Mouse (Mus musculus) embryonic facial prominence, embryonic 13.5 days (tissue): ENCODE results near the gene Pms2. TPM values are rescaled to one million over a fixed set of nuclear protein-coding genes. Genes with fewer than 3 reads are reported as not detected.

ENCODE experiments used
- ATAC-seq: fragments of 200-750 bp; cut with Nextera tagmentation; 2 replicates; pipeline ENCODE4 v1.8.0; 2017; ENCODE audit warnings: low read depth; ENCODE audit not compliant: insufficient number of reproducible peaks, insufficient read depth, low FRiP score, low TSS enrichment
- H3K27ac ChIP-seq: fragments of 300-500 bp; sonication (generic); 2 replicates; pipeline ENCODE4 v1.5.1; 2015; ENCODE audit warnings: moderate library complexity, mild to moderate bottlenecking, inconsistent platforms
- H3K27me3 ChIP-seq: fragments of 300-500 bp; sonication (generic); 2 replicates; pipeline ENCODE4 v1.6.1; 2015; ENCODE audit warnings: mild to moderate bottlenecking, inconsistent platforms
- H3K36me3 ChIP-seq: fragments of 300-500 bp; sonication (generic); 2 replicates; pipeline ENCODE4 v1.6.1; 2015; ENCODE audit warnings: mild to moderate bottlenecking, inconsistent platforms
- H3K4me1 ChIP-seq: fragments of 300-500 bp; sonication (generic); 2 replicates; pipeline ENCODE4 v1.6.1; 2015; ENCODE audit warnings: inconsistent platforms
- H3K4me2 ChIP-seq: fragments of 300-500 bp; sonication (generic); 2 replicates; pipeline ENCODE4 v1.6.1; 2015; ENCODE audit warnings: moderate library complexity, mild to moderate bottlenecking, inconsistent platforms
- H3K4me3 ChIP-seq: fragments of 300-500 bp; sonication (generic); 2 replicates; pipeline ENCODE4 v1.5.1; 2015; ENCODE audit warnings: mild to moderate bottlenecking, inconsistent platforms
- H3K9ac ChIP-seq: fragments of 300-500 bp; sonication (generic); 2 replicates; pipeline ENCODE4 v1.6.1; 2015; ENCODE audit warnings: mild to moderate bottlenecking, inconsistent platforms
- H3K9me3 ChIP-seq: fragments of 300-500 bp; sonication (generic); 2 replicates; pipeline ENCODE4 v1.6.1; 2016; ENCODE audit warnings: inconsistent platforms
- WGBS: fragments of 180-500 bp; shearing (Covaris S2); methylation state at CpG from one replicate; pipeline ENCODE4 v1.1.7; 2015; ENCODE audit warnings: mixed read lengths; 5-methylcytosine and 5-hydroxymethylcytosine counted together
- polyA plus RNA-seq: library from polyadenylated mRNA; unstranded; fragments of >200 nt; fragmentation: Nextera tagmentation; extraction: Ambion mirVana; gene quantifications from 2 replicates; pipeline ENCODE4 v1.2.1, GENCODE M21; 2015

The Pms2 gene
- polyA plus RNA-seq, 1 experiment from 2014 or later, result 33.0 TPM

DNA sequence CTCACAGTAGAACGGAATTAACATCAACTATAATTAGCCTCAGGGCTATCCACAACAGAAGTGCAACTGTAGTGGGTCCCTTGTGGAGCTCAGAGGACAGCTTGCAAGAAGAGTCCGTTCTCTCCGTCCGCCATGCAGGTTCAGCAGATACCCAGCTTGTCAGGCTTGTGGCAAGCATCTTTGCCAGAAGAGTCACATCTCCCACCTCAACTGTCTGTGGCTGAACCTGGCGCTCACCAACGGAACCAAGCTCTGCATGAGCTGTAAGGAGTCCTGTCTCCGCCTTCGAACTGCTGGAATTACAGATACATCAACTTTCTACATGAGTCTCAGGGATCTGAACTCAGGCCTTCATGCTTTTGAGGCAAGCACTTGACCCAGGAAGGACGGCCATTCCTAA is 26.4 kb downstream of the Pms2 start:
- H3K9me3 ChIP-seq, result peaks cover 3% of the 10 kb centered on the region; the same call in 1 of the 2 replicates
- WGBS, result 80% methylated on average over 9 of the region's 9 CpGs
- no peaks in the 10 kb centered on the region for H3K27me3 ChIP-seq
- no peak for ATAC-seq
- no peak overlapping the region for H3K9ac ChIP-seq
- peaks cover 9% of the 10 kb centered on the region for H3K36me3 ChIP-seq
- H3K4me1 ChIP-seq, result peaks cover 7% of the 10 kb centered on the region; the same call in 1 of the 2 replicates
- H3K27ac ChIP-seq, result no peak overlapping the region
- no peak overlapping the region for H3K4me2 ChIP-seq
- no peak overlapping the region for H3K4me3 ChIP-seq

DNA sequence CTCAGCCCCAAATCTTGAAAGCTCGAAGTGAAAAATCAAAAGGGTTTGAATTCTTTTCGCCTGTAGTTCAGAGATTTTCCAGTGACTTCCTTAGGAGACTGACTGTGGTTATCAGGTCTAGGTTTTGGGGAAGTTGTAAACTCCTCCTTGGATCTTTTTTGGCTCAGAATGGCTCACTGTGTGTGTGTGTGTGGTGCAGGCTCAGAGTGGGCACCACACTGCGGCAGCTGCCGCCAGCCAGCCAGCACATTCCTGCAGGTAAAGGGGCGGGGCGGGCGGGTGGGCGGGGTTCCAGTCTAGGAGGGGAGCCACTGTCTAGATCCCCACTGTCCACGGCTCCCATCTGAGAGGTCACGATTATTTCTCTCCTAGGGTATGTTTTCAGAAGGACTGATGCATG is 31.8 kb downstream of the Pms2 start:
- Histone ChIP-seq H3K9me3 (peaks cover 3% of the 10 kb centered on the region; the same call in 1 of the 2 replicates), H3K4me2 (0 out of 2 replicates have a peak overlapping the region, but pooled peaks have one; percentile 5), H3K9ac (no peak overlapping the region), H3K4me1 (no peaks in the 10 kb centered on the region), H3K36me3 (no peaks in the 10 kb centered on the region), H3K27ac (no peak overlapping the region), H3K4me3 (no peak overlapping the region), H3K27me3 (no peaks in the 10 kb centered on the region)
- WGBS, result 19% methylated on average over 10 of the region's 10 CpGs
- 0 out of 2 replicates have a peak, but pooled peaks have one; percentile 10 for ATAC-seq

DNA sequence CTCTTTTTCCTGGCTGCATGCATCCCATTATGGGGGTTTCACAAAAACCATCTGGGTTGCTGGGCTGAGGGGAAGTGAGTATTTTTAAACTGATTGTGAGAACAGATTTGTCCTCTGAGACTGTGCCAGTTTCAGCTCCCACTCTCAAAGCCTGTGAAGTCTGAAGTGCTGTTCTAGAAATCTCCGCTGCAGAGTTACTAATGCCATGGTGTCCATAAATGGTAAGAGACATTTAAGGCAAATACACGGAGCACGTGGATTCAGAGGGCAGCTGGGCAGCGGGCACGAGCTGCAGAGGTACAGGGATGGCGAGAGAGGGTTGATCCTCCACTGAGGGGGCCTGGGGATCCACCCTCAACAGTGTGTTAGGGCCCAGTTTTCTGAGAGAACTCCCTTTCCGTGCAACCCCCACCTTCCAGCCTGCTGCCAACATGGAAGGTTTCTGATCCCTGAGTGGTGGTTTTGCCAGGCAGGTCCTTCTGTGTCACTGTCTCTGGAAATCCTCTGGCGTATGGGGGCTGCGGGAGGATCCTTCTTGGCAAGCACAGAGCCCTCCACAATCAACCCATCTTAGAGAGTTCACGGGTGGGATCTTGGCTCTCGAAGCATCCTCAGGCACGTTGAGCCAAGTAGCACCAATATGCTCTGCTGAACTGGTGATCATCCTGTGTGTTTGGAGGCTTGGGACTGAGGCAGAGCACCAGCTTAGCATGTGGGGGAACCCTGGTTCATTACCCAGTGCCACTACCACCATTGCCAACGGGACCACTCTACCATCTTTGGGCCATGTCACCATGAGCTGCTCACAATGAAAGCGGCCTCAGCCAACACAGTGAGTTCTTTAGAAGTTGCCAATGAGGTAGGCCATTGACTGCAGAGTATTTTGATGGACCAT is 33.7 kb downstream of the Pms2 start:
- H3K27me3 ChIP-seq, result no peaks in the 10 kb centered on the region

DNA sequence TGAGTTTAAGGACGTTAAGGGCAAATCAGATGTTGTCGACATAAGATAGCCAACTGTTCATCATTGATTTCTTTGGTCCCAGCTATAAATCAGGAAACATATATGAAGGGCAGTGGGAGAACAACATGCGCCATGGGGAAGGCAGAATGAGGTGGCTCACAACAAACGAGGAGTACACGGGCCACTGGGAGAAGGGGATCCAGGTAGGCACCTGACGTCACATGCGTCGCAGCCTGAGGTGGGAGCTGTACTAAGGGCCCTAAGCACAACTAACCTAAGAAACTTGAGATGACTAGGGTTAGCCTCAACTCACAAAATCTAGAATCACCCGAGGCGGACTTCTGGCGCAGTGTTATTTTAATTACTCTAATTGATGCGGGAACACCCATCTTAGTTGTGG is 38.6 kb downstream of the Pms2 start:
- Histone ChIP-seq H3K9me3 (no peaks in the 10 kb centered on the region), H3K27ac (no peak overlapping the region), H3K4me3 (no peak overlapping the region), H3K36me3 (no peaks in the 10 kb centered on the region), H3K9ac (no peak overlapping the region), H3K27me3 (no peaks in the 10 kb centered on the region), H3K4me2 (no peak overlapping the region), H3K4me1 (no peaks in the 10 kb centered on the region)
- 86% methylated on average over 12 of the region's 12 CpGs for whole genome bisulfite sequencing
- no peak for ATAC-seq

More for the DNA sequence above, 33.7 kb downstream of the Pms2 start:
- peaks cover 3% of the 10 kb centered on the region; the same call in 1 of the 2 replicates for H3K9me3 ChIP-seq
- ATAC-seq, result no peak
- H3K36me3 ChIP-seq, result no peaks in the 10 kb centered on the region
- H3K27ac ChIP-seq, result no peak overlapping the region
- no peak overlapping the region for H3K9ac ChIP-seq
- H3K4me2 ChIP-seq, result no peak overlapping the region
- no peak overlapping the region for H3K4me3 ChIP-seq
- H3K4me1 ChIP-seq, result no peaks in the 10 kb centered on the region
- WGBS, result 85% methylated on average over 14 of the region's 14 CpGs

DNA sequence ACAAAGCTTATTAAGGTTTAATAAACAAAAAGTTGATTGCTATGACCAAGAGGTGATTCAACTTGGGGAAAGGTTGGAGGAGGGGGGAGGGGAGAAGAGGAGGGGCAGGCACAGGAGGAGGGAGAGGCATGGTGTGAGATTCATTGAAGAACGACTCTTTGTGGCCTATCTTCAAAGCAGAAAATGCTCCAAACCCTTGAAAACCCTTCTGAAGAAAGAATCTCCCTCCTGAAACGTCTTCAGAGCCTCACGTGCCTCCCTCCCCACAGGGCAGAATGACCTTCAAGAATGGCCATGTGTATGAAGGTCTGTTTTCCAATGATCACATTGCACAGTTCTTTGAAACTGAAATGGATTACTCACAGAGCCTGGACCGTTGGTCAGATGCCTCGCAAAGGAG is 40.3 kb downstream of the Pms2 start:
- H3K4me2 ChIP-seq, result no peak overlapping the region
- no peaks in the 10 kb centered on the region for H3K4me1 ChIP-seq
- H3K36me3 ChIP-seq, result no peaks in the 10 kb centered on the region
- no peak overlapping the region for H3K9ac ChIP-seq
- no peak overlapping the region for H3K27ac ChIP-seq
- no peaks in the 10 kb centered on the region for H3K9me3 ChIP-seq
- no peaks in the 10 kb centered on the region for H3K27me3 ChIP-seq
- H3K4me3 ChIP-seq, result no peak overlapping the region
- WGBS, result 50% methylated on average over 5 of the region's 5 CpGs
- no peak for ATAC-seq

DNA sequence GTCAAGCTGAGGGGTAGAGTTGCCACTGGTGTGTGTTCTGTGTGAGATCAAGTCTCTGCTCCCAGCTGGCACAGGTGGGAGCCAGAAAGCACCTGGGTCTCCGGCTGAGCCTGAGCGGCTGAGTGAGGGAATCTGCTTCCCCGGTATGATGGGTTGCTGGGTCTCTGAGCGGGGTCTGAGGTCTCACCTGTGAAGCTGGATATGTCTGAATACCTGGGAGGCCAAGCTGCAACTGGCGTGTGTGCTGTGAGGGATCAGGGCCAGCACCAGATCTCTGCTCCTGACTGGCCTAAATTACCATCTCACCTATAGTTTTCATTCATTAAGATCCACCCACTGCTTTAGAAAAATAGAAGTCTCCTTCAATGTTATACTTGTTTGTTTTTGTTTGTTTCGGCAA is 47.3 kb downstream of the Pms2 start:
- H3K9ac ChIP-seq, result no peak overlapping the region
- no peaks in the 10 kb centered on the region for H3K36me3 ChIP-seq
- no peaks in the 10 kb centered on the region for H3K4me1 ChIP-seq
- no peaks in the 10 kb centered on the region for H3K9me3 ChIP-seq
- no peaks in the 10 kb centered on the region for H3K27me3 ChIP-seq
- no peak for ATAC-seq
- no peak overlapping the region for H3K27ac ChIP-seq
- WGBS, result 90% methylated on average over 6 of the region's 6 CpGs
- no peak overlapping the region for H3K4me2 ChIP-seq
- no peak overlapping the region for H3K4me3 ChIP-seq

DNA sequence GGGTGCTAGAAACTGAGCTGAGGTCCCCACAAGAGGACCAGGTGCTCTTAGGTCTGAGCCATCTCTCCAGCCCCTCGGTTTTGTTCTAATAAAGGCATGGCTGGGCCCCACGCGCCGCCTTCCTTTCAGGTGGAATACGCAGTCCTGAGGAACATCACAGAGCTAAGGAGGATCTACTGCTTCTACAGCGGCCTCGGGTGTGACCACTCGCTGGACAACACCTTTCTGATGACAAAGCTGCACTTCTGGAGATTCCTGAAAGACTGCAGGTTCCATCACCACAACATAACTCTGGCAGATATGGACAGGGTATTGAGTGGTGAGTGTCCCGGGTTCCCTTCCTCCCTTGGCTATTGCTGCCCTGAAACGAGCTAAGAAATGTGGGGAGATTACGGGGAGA is 49.8 kb downstream of the Pms2 start:
- H3K27ac ChIP-seq, result no peak overlapping the region
- no peak overlapping the region for H3K4me2 ChIP-seq
- no peaks in the 10 kb centered on the region for H3K4me1 ChIP-seq
- H3K9ac ChIP-seq, result no peak overlapping the region
- no peaks in the 10 kb centered on the region for H3K9me3 ChIP-seq
- ATAC-seq, result no peak
- no peak overlapping the region for H3K4me3 ChIP-seq
- H3K27me3 ChIP-seq, result no peaks in the 10 kb centered on the region
- WGBS, result 93% methylated on average over 11 of the region's 11 CpGs
- no peaks in the 10 kb centered on the region for H3K36me3 ChIP-seq

DNA sequence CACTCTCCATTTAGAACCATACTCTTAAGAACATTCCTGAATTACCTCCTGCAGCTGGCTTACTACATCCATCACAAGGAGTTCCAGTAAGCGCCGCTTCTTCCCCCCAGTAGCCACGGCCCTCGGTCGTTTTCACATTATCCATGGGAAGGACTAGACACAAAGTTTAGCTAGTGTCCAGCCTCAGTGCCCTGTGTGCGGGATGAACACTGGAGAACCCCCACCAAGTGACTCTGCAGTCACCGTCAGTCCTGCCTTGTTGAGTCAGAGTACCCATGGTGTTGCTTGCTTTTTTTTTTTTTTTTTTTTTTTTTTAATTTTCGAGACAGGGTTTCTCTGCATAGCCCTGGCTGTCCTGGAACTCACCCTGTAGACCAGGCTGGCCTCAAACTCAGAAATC is 51.4 kb downstream of the Pms2 start:
- Histone ChIP-seq H3K27me3 (no peaks in the 10 kb centered on the region), H3K4me3 (no peak overlapping the region), H3K27ac (no peak overlapping the region), H3K9ac (no peak overlapping the region), H3K4me1 (no peaks in the 10 kb centered on the region), H3K4me2 (no peak overlapping the region), H3K36me3 (no peaks in the 10 kb centered on the region), H3K9me3 (no peaks in the 10 kb centered on the region)
- 83% methylated on average over 8 of the region's 8 CpGs for WGBS
- no peak for ATAC-seq

DNA sequence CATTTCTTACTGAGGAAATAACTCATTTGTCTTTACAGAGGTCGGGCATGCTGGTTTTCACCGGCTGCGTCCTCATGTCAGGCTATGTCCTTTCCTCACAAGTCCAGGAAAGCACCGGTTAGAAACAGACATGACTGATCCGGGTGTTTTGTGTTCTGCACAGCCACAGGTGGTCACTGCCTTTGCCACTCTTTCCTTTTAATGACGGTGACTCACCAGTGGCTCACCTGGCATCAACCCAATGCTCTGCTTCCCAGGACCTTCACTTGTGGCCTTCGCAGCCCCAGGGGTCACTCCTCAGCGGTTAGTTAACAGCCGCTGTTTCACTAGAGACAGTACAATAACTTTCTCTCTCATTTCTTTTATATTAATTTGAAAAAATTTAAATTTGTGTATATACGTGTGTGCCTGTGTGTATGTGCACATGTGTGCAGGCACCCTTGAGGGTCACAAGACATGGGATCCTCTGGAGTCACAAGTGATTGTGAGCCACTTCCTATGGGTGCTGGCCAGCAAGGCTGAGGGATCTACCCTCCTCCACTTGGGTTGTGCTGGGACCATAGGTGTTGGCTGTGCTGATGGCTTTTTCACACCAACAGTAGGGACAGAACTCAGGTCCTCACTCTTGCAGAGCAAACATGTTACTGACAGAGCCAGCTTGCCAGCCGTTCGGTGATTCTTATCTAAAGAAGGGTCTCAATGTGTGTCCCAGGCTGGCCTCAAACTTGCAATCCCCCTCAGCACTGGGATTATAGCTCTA is 56.0 kb downstream of the Pms2 start:
- Histone ChIP-seq H3K27ac (no peak overlapping the region), H3K4me3 (no peak overlapping the region), H3K36me3 (no peaks in the 10 kb centered on the region), H3K9me3 (no peaks in the 10 kb centered on the region), H3K27me3 (no peaks in the 10 kb centered on the region), H3K4me1 (no peaks in the 10 kb centered on the region), H3K9ac (no peak overlapping the region), H3K4me2 (no peak overlapping the region)
- ATAC-seq, result no peak
- 88% methylated on average over 12 of the region's 12 CpGs for WGBS

DNA sequence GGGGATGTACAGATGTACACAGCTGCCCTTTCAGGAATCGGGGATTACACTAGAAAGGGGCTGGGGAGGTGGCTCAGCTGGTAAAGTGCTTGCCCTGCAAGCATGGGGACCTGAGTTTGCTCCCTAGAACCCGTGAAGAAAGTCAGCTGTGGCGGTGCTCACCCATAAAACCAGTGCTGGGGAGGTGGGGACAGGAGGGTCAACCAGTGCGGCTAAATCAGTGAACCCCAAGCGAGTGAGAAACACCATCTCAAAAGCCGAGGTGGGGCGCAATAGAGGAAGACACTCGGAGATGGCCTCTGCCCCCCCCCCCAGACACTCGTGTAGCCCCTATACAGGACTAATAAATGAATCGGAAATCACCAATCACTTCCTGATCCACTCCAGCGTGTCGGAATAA is 56.9 kb downstream of the Pms2 start:
- no peak for ATAC-seq
- 90% methylated on average over 12 of the region's 12 CpGs for WGBS
- Histone ChIP-seq H3K4me3 (no peak overlapping the region), H3K36me3 (no peaks in the 10 kb centered on the region), H3K9me3 (no peaks in the 10 kb centered on the region), H3K27ac (no peak overlapping the region), H3K9ac (no peak overlapping the region), H3K4me2 (no peak overlapping the region), H3K4me1 (no peaks in the 10 kb centered on the region), H3K27me3 (no peaks in the 10 kb centered on the region)

DNA sequence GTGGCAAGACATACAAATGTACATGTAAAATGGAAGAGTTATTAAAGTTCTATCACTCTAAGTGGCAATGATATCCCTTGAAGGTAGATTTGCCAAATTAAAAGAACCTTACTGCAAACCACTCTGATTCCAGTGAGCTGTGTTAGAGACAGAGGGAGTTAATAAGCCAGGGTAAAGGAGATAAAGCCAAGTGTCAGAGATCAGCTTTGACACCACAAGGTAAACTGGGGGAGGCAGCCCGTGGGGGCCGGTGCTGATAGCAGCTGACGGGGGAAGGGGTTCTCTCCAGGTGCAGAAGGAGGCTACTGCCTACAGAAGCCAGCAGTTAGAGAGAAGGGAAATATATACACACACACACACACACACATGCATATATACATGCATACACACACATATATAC is 62.9 kb downstream of the Pms2 start:
- Histone ChIP-seq H3K4me3 (no peak overlapping the region), H3K27ac (no peak overlapping the region), H3K27me3 (no peaks in the 10 kb centered on the region), H3K36me3 (no peaks in the 10 kb centered on the region), H3K4me1 (no peaks in the 10 kb centered on the region), H3K9ac (no peak overlapping the region), H3K4me2 (no peak overlapping the region), H3K9me3 (no peaks in the 10 kb centered on the region)
- 63% methylated on average over 3 of the region's 3 CpGs for WGBS
- ATAC-seq, result no peak
